Mouse (Mus musculus) megakaryocyte-erythroid progenitor cell, adult 5-6 weeks (primary cell): Measurements from ENCODE around the gene Acss1. TPM values are rescaled to one million over a fixed set of nuclear protein-coding genes. Genes with fewer than 3 reads are reported as not detected.
A peak's percentile ranks its signal among the peaks of the same experiment; 100 is the strongest.

ENCODE experiments used
- ATAC-seq: replicated peaks from 2 replicates; pipeline ENCODE4 v1.8.0; 2016; ENCODE audit warnings: mild to moderate bottlenecking, inconsistent platforms; ENCODE audit not compliant: severe bottlenecking, poor library complexity, low FRiP score, low TSS enrichment
- total RNA-seq, 2 experiments: library from RNA; stranded (forward) in 1 of 2; stranded (reverse) in 1 of 2; fragments of 200-1000, 215-1000 nt in 1 of 2; fragments of >200 nt in 1 of 2; fragmentation: Nextera tagmentation in 1 of 2; gene quantifications; 2 replicates each; pipeline ENCODE4 v1.2.3; 2014 to 2017

The Acss1 gene
- total RNA-seq, 2 experiments from 2014 or later: 66.9 to 97.4 TPM

DNA sequence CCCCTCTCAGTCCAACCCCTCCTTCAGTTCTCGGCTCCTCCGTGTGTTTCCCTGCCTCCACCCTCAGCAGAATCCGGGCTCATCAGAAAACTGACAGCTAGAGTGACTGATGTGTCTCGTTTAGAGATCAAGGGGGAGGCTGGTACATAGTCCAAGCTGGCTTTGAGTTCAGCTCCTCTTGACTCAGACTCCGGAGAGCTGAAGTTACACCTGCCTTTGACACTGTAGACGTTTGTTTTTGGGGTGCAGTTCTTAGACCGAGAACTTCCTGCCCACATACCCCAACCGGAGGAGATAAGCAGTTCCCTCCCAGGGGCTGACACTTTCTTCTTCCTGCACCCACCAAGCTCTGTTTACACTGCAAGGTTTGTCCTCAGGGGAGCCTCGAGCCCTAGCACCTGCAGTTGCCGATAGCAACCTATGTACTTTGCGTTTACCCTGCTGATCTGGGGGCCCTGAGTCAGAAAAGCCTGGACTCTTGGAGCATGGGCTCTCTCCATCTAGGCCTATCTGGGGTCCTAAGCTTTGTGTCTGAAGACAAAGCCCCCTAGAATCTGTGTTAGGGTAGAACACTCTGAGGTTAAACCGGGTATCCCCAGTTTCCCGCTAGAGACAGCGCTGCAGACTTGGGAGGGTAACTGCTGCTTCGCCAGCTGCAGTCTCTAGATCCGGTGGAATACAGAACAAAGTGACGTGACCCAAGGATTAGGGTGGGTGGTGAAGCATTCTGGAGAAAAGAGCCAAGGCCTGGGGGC, 1.1 kb downstream of the Acss1 start:
- ATAC-seq: peak; percentile 46

DNA sequence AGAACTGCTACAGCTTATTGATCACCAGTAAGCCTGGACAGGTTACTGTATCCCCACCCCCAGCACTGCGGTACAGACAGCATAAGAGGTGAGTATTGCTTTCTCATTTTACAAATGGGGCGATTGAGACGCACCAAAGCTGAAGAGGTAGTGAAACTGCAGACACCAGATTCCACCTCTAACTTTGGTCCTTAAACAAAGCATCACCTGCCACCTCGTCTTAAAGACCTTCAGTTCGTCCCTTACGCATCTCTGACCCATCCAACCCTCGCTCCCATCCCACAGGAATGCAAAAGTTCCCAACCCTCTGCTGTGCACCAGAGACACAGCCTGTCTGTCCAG, 1.6 kb downstream of the Acss1 start:
- no peak for ATAC-seq

DNA sequence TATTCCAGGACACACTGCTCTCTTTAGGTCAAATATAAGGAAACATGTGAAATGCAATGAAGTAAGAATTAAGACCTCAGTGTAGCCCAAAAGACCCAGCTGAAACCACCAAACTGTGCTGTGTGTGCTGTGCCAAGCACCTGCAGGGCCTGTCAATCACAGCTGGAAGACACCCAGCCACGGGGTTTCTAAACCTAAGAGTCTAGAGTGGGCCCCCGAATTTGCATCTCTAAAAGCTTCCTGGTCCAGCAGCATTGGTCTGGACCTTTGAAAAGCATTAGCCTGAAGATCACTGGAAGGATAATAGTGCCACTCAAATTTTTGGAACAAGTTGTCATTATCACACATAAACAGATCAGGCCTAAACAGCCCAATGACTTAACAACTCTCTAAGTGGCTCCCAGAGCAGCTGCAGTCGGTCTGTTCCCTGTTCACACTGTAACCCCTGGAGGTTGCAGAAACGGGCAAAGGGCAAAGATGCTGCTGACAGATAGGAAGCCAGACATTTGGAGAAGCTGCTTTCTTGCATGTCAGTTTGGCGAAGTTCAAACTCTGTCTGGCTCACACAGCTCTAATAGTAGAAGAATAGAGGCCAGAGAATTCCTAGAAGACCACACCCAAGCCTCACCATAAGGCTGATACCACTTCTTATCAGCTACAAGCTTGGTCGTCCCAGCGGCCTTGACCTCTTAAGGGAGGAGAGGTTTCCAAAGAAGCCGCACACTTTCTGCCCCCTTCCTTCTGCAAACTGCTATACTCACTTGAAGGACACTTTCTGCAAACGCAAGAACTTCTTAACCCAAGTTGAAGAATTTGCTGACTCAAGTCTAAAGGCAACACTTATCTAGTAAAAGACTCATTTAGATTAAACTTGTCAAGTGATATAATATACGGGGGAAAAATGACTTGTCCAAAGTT, 2.5 kb downstream of the Acss1 start:
- ATAC-seq: peak; percentile 52

DNA sequence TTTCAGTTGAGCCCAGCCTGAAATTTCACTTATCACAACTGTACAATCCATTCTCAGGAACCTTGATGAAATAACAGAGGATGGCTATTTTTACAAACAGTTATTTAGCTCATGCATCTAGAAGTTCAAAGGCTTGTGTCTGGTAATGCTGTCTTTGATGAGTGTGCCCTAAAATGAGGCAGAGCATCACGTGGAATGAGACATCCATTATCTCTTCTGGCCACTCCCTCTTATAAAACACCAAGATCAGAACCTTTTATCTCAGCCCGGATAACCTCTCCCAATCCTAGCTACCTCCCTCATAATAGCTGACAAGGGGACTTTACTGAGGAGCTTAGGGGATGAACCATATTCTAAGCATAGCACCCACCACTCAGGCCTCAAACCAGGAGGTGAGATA, 3.3 kb downstream of the Acss1 start:
- ATAC-seq: no peak

DNA sequence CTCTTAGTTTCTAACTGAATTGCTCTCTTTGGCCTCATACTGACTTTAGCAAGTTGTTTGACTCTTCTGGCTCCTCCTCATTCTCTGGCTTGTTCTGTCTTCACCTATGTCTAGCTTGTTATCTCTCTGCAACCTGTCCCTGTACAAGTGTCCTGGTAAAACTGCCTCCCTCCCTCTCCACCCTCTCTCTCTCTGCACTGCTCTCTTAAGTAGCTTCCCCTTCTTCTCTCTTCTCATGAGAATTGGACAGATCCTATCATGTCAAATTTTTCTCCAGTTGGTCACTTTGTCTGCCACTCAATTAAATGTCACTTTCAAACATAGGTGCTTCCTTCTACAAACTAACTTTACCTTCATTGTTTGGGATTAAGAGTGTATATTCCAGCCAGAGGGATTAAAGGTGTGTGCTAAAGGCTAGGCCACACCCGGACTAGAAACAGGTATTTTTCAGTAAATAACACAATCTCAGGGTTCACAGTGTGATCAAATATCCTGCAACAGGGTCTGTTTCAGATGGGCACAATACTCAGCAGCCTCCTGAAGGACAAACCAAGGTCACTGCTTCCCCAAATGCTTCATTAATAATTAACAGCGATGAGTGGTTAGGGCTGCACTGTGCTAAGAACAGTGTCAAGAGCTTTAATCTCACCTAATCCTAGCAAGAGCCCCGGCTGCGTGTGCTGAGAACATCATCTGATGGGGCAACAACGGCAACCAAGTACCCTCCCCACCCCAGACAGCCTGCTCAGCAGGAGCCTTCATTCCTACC, 4.0 kb downstream of the Acss1 start:
- ATAC-seq: no peak

DNA sequence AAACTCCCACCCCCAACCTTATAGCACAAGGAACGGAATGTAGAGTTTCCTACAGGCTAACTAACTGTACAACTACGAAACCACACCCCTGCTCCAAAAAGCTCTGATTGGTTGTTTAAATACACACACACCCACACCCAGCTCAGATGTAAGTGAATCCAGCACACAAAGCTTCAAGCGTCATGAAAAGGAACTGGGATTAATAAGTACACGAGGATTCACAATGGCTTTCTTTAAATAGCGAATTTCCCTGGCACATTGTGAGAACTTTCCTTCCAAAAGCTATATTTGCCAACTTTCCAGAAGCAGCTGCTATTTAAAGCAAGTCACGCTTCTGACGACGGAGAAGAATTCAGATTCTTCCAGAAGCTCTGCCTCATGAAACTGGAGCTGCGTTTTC, 5.0 kb downstream of the Acss1 start:
- no peak for ATAC-seq

DNA sequence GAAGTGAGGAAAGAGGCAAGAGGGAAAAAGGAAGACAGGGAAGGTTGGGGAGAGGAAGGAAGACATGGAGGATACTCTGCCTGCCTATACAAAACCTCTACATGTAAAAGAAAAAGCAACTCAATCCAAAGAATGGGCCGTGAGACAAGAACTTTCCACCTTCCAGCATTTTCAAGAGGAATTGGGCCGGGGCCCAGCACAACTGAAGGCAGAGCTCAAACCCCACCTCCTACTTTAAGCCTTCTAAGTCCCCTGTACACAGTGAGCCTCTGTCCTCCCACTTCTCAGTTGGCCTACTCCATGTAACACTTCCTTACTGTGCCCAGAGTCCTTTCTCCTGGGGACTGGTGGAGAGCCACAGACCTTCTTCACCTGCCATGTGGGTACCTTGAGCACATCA, 6.3 kb downstream of the Acss1 start:
- no peak for ATAC-seq

DNA sequence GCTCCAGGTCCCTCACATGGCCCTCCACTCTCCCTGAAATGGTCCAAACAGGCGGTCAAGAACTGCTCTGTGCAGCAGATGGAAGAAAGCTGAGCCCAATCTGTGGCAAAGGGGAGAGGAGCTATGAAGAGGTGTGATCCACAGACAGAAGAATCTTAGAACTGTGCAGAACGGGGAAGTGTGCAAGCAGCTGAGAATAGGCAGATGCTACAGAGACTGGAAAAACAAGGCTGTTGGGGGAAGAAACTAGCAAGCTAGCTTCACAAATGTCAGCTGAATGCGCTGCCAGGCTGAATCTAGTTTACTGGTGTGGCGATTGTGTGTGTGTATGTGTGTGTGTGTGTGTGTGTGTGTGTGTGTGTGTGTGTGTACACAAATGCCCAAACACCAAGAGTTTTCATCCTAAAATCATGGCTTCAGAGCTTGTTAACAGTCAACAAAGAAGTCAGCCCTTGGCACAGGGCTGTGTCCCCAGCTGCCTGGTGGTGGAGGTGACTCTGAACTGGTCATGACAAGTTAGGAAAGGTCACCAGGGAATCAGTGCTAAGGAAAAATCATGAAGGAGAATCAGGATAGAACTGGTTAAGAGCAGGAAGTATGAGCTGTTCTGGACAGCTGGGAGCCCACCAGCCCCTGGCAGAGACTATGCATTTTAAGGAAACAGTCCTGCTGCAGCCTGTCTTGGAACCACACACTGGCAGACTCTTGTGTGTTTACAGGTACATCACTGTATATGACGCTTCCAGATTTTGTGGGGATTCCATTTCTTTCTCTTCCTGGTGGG, 7.4 kb downstream of the Acss1 start:
- no peak for ATAC-seq

DNA sequence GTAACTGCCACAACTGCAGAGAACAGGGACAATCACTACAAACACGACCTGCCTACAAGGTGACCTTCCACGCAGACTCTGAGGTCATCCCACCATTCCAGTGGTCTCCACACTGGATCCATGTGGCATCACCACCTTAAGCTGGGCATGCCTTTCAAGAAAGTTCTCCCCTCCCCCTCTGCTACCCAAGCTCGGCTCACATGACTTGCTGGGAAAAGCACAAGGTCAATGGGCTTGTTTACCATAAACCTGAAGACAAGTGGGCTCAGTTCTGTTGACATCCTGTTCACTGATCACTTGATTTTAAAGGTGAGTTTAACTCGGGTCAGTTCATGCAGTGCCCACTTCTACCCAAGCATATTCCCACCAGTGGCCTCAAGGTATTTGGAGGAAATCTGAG, 8.3 kb downstream of the Acss1 start:
- no peak for ATAC-seq

DNA sequence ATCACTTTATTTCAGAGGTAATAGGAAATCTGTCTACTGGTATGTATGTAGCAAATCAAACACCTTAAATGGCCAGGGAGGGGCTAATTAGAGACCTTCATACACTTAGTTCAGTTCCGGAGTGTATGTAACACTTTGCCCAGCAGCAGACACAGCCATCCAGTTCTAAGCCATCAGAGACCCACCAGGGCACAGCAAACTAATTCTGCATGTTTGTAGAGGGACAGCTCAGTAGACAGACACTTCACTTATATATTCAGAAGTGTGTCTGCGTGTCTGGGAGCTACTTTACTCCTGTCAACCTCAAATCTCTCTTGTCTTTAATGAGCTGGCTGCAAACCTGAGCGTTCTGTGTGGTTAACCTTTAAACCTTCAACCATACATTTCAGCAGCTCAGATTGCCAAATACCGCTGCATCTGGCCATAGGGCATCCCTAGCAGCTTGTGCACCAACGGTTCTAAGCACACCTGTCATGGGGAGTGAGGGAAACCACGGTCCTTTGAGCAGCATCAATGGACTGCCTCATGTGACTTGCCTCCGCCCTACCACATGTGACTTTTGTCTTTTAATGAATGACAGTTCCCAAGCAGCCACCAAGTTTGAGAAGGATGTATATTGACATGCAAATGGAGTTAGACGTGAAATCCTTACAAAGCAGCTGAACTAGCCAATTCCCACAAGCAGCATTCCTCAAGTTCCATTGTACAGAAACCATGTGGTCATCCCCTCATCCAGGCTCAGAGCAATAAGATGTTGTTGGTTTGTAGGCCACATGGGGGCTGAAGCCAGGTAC, 11.1 kb downstream of the Acss1 start:
- ATAC-seq: no peak

DNA sequence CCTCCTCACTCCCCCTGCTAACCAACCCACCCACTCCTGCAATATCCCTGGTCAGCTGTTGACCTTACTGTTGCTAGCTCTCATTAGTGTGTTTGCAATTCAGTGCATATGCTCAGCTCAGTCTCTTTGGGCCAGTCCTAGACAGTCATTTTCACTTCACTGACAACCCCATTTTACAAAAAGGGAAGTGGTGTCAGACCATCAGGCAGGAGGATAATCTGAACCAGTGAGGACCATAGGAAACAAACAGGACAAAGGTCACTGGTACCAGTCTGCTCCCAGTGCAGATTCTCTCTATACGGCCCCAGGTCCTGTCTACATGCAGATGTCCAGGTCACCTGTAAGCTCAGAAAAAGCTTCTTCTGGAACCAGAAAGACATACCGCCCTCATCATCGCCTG, 12.2 kb downstream of the Acss1 start:
- no peak for ATAC-seq

DNA sequence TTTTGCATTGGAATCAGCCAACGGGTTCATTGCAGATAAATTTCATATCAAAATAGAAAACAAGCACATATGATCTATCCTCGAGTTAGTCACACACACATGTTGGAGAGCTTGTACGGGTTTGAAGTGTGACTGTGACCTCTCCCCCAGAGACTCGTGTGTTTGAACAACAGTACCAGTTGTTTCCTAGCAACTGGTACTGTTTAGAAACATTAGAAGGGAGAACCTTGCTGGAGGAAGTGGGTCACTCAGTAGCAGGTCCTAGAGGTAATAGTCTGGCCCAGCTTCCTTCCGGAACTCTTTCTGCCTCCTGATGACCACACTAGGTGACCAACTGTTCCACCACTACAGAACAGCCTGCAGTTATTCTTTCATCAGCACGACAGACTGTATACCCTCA, 13.0 kb downstream of the Acss1 start:
- ATAC-seq: peak; percentile 51; the same call in 1 of the 2 replicates

DNA sequence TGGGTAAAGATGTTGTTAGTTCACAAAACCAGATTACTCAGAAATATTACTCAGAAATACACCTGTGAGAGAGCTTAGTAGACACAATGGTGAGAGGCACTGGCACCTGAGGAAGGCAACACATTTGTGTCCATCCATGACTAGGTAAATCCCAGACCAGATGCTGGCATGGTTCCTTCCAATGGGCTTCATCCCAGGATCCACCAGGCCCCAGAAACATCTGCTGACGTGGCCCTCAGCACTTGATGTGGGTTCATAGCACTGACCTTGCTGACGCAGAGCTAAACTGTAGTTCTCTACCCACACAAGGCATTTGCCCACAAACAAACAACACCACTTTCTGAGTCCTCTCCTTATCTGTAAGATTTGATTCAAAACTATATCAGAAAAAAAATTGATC, 13.5 kb downstream of the Acss1 start:
- ATAC-seq: no peak

DNA sequence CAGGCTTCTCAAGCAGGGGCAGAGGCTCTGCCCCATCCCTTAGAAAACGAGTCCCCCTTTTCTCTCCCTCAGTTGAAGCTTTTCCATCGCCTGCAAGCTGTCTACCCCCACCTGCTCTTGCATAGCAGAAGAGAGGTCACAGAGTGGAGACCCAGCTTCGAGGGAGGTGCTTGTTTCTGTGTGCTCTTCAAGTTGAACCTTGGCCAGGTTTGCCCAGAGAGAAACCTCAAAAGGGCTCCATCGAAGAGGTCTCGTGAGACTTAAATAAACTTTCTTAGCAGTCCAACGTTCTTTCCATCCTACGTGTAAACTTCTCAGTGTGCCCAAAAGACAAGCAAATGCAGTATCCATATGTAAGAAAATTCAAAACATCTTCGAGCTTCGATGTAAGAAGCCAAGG, 16.9 kb downstream of the Acss1 start:
- ATAC-seq: no peak

DNA sequence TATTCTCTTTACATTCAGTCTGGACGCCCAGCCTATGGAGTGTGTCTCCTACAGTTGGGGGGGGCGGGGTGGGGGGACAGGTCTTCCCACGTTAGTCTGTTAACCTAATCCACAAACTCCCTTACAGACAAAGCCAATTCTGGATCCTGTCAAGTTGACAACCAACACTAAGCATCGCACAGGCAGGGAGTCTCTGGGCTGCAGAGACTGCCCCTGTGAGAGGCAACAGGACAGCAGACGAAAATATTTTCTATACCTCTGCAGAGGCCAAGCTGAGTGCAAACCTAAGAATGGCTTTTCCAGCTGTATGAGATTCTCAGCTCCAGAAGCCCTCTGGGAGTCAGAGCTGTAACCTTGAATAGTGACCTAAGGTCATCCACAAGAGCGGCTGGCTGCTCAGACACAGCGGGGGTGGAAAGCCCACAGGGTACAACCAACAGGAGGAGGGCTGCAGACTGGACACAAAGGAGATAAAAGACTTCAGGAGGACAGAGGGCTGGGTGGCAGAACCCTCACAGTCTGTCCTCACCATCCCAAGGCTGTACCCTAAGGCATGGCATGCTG, 17.7 kb downstream of the Acss1 start:
- no peak for ATAC-seq

DNA sequence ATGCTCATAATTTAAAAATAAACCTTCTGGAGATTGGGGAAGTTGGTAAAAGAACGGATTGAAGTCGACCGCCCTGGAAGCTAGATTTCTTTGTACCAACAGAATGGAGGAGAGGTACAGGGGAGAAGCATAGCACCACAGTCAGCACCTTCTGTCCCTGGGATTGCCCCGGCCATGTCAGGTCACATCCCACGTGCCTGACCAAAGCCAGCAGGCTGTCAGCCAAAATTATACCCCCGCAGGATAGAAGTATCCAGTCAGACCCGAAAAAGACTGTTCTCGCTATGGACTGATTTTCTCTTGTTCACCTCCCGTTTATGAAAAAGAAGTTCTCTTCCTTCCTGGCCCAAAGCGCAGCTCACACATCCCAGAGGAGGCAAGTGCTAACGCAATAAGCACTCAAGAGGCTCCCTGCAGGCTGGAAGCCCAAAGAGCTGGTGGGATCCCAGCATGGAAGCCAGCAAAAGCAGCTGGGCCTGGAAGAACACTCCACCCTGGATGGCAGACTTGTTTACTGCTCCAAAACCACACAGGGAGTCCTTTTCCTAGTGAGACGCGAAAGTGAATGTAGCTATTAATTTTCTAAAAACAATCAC, 19.9 kb downstream of the Acss1 start:
- no peak for ATAC-seq

DNA sequence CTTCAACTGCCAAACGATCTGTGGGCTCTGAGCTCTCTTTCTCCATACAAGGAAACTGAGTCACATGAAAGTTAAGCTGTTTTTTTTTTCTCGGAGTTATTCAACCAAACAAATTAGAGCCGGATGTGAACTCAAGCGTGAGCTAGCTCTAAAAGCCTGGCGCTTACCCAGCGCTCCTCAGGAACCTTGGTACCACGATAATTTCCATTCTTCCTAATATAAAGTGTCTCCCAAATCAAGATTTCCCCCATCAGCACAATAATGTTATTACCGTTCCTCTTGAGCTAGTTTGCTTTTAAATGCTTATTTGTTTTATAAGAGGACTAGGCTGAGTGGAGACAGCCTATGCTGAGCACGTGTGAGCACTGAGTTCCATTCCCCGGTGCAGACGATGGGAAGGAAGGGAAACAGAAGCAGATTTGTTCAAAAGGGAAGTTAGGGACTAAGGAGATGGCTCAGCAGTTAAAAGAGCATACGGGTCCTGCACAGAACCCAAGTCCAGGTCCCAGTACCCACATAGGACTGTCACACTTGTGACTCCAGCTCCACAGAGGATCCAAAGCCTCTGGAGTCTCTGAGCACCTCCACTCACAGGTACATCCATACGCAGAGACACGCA, 20.5 kb downstream of the Acss1 start:
- no peak for ATAC-seq
